Mouse (Mus musculus) layer of hippocampus, adult 18-20 months (tissue): Measurements from ENCODE around the gene Smarce1. TPM values are rescaled to one million over a fixed set of nuclear protein-coding genes. Genes with fewer than 3 reads are reported as not detected.
"Not testable (repeated sequence)": the region's sequence is repeated elsewhere in the genome, so short reads cannot be mapped to it uniquely, and the experiment has no call there.

ENCODE experiments used
- DNase-seq, 2 experiments: peaks; one replicate each; pipeline ENCODE4 v3.0.0; 2022; ENCODE audit warnings: low spot score in 2 of 2
- long read RNA-seq: library from polyadenylated mRNA; stranded (forward); transcript quantifications from one replicate; pipeline ENCODE4 v2.0.0, GENCODE M21; 2021
- total RNA-seq, 2 experiments: library from RNA; stranded (reverse); gene quantifications; 2 replicates each; pipeline ENCODE4 v1.2.3; 2021

Gene Smarce1
- 10 to 100 TPM; 54.5 to 55.7 TPM for total RNA-seq
- long read RNA-seq, transcript Smarce1-201 (11 exons, 2,919 nt): major isoform, 8 of 30 reads
- long read RNA-seq, partial matches to known transcripts: 1 of 30 reads
- long read RNA-seq, other reads (novel, unspliced or antisense): 21 of 30 reads

DNA sequence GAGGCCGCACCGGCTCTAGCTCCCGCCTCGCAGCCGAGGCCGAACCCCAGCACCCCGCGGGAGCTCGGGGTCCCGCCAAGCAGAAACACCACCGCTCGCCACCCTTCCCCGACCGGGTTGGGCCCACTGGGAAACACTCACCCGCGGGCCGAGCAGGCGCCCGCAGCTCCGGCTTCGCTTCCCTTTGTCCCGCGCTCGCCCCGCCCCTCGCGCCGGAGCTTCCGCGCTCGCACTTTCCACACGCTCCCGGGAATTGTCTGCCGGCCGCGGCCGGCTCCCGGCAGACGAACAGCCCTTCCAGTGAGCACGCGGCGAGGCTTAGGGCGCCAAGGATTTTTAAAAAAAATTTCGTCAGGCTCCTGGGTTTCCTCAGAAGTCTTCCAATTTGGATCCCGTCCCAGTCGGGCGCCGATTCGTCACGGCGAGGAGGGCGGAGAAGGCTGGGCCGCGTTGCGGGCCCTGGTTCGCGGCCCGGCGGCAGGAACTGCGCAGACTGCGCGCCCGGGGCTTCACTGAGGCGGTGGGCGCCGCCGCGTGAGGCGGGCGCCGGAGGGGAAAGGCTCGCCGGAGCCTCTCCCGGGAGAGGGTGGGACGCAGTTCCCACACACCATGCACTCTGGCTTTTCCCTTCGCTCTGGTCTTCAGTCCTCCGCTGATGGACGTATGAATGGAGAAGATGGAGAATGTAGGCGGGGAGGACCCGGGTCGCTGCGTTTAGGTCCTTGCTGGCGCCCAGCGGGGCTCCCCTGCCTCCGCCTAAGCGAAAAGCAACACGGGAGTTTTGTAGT lies at the start of gene Smarce1:
Smarce1 (minus strand) TSS at position 757 of the 788 bp plus-strand sequence.
- DNase-seq: peak; percentile 58 to 78

DNA sequence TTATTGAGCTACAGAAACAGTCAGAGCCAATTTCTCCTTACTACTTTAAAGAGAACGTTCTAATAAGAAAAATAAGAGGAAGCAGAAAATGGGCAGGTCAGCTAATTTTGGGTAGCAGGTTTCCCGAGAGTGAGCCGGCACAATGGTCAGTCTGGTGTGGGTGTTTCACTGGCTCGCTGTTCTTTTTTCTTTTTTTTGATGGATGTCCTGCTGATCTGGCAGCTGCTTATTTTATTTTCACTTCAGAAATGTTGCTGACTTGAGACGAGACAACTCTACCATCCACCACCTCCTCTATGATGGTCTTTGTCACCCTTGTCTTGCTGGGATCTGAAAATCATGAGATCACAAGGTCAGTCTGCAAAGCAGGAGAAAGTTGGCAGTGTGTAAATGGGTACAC lies 49.2 kb upstream of the Smarce1 start:
- DNase-seq: no peak

DNA sequence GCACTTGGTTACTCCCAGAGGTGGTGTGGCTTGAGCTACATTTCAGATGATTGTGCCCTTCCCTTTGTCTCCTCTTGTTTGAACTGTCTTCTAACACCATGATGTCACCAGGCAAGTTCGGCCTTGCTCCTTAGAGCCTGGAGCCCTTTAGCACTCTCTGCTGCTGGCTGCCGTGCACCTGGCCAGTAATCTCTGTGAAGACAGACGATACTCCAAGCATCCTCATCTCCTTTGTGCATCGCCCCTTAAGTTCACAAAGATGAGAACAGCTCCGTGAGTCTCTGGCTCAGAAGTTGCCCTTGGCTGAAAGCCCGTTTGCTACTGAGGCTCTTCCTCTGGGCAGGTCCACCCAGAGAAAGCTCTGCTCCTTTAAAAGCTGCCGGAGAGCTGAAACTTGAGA lies 46.0 kb upstream of the Smarce1 start:
- no peak for DNase-seq

DNA sequence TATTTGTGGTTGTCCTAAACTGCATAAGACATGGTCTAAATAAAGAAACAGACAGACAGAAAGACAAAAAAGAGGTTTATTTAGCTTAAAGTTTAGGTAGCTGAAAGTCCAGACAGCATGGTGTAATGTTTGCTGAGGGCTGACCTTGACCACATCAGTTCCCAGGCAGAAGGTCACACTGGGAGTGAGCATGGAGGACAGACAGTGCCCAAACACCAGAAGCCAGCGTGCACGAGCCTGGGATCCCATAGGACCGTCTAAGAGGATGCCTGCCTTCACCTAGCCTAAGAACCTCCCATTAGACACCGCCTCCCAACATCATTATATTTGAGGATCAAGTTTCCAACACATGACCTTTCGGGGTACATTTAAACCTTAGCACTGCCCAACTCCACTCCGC lies 44.8 kb upstream of the Smarce1 start:
- no peak for DNase-seq

DNA sequence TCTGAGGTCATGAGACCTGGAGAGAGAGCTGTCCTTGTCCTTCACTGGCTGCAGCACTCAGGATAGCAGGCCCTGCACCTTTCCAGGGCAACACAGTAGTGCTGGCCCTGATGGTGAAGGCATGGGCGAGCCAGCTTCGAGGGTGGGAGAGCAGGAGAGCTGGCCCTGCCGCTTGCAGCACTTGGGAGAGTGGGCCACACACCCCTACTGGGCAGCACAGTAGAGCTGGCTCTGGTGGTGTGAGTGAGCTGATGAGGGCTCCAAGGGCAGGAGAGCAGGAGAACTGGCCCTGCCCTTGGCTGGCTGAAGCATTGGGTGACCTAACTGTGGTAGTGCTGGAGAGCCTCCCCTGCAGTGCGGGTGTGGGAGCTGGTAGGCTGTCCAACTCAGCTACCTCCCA lies 41.9 kb upstream of the Smarce1 start:
- no peak for DNase-seq

DNA sequence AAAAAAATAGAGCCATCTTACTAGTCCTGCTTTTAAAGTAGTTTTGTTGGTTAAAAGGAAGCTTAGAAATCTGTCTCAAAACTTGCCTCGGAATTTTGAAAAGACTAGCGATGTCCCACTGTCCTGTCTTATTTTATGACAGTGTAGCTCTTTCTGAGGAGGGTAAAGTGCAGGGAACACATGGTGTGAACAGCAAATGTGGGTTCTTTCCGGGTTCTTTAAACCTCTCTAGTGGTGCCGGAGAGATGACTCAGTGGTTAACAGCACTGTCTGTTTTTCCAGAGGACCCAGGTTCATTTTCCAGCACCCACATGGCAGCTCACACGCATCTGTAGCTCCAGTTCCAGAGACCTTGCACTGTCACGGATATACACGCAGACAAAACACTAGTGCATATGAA lies 38.4 kb upstream of the Smarce1 start:
- no peak for DNase-seq

DNA sequence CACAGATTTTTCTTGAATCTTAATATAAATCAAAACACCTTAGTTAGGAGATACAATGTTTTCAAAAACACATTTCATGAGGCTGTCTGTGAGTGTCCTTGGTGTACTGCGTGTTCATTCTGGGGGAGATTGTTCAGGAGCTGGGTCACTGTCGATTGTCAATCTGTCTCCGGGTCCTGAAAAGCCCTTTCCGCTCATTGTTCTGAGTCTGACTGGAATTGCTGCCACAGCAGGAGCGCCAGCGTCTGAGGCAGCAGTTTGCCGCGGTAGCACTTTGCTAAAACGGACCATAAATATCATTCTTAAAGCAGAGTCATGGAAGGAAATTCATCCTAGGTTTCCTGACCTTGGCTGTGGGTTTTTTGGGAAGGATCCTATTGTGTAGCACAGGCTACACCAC lies 35.0 kb upstream of the Smarce1 start:
- no peak for DNase-seq

DNA sequence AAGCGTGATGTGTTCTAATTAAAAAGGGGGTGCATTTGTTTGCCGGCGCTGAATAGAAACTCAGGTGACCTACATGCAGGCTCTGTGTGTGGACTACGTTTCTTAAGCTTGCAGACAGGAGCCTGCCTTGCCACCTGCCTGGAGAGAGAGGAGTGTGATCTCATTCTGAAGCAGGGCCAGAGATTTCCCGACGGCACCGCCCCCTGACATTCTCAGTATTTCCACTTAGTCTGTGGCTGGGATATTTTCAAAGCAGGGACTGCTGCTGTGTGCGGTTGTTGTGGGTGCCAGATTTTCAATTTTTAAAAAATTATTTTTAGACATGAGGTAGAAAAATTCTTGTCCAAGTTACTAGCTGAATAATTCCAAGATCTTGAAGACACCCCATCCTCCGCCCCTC lies 34.4 kb upstream of the Smarce1 start:
- DNase-seq: peak; percentile 24 to 40

DNA sequence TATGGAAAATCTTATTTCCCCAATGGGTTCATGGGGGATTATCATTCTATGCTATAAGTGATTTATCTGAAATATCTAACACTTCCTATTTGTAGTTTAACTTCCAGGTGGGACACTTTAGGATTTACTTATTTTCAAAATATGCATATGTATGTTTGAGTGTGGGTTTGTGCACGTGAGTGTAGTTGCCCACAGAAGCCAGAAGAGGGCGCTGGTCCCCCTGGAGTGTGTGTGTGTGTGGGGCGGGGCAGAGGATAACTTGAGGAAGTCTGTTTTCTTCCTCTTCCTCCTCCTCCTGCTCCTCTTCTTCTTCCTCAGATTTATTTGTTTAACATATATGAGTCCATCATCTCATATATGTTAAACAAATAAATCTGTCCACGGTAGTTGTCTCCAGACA lies 25.4 kb upstream of the Smarce1 start:
- no peak for DNase-seq

DNA sequence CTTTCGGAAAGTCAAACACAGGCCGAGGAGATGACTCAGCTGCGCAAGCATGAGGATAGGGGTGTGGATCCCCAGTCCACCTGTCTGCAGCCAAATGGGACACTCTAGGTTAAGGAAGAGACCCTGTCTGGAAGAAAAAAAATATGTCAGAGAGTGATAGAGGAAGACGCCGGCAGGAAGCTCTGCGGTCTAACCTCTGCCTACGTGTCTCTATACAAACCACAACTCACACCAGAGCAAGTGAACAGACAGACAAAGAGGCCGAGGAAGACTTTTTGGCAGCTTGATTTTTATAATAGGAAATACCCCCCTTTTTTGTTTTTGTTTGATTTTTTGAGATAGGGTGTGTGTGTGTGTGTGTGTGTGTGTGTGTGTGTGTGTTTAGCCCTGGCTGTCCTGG lies 24.5 kb upstream of the Smarce1 start:
- no peak for DNase-seq

DNA sequence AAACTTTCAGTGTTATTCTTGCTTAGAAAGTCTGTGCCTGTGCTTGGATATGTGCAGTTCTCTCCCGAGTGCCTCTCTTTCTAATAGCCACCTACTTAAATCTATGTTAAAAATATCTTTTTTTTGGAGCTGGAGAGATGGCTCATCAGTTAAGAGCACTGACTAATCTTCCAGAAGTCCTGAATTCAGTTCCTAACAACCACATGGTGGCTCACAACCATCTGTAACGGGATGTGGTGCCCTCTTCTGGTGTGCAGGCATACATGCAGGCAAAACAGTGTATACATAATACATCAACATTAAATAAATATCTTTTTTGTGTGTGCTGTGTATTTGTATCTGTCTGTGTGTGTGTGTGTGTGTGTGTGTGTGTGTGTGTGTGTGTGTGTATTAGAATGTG lies 23.1 kb upstream of the Smarce1 start:
- no peak for DNase-seq

DNA sequence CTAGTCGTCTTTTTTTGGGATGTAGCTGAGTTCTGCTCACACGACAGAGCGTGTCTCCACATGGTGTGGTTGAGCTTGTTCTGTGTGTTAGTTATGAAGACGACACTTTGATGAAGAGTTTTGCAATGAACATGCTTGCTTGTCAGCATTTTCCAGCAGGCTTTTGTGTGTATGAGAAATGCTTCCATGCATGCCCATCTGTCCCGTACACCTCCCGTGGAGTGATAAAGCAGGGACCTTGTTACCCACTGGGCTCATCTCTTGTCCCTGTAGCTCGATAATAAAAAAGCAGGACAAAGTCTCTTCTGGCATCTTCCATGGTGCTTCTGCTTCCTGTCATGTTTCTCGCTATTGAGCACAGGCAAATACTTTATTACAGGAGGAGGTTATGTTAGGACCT lies 21.9 kb upstream of the Smarce1 start:
- no peak for DNase-seq

DNA sequence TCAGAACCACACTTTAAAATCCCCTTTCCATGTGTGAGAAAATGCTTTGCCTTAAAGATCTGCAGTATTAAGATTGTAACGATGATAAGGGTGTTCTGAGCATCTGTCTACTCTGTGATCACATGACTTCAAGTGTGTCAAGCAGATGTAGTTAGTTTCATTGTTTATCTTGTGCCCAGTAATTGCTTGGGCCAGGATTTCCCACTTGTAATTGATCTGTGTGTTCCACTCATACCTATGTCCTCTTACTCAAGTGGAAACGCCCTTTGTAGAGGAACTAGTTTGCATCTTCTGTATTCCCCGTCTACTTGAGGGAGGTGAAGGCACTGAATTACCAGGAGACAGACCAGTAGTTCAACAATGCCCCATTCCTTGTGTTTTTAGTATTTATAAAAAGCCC lies 19.8 kb upstream of the Smarce1 start:
- no peak for DNase-seq

DNA sequence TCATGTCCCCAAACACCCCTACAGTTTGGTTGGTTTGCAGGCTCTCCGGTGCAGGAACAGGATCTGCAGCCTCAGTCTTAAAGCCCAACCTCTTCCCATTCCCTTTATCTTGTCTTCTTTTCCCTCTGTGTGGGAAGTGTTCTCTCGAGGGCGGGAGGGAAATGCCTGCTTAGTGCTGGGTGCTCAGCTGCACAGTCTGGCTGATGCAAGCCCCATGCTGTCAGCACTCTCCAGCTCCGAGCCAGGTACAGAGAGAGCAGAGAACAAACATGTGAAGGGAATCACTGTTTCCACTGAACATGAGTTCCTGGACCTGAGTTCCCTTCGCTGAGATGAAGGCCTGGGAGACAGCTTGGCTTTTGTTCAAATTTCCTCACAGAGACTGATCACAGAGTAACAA lies 19.4 kb upstream of the Smarce1 start:
- peak; percentile 22 to 66 for DNase-seq

DNA sequence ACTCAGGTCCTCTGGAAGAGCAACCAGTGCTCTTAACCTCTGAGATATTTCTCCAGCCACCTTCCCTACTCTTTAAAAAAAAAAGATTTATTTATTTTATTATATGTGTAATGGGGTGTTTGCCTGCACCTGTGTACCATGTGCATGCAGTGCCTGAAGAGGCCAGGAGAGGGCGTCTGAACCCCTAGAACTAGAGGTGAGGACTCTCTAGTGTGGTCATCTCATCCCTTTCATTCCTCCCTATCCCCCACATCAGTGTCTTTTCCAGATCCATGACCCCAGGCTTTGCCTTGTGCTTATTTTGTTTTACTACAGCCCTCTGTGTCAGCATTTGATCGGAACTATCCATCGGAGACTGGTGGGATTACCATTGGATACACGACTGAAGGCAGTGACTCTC lies 18.3 kb upstream of the Smarce1 start:
- DNase-seq: no peak

DNA sequence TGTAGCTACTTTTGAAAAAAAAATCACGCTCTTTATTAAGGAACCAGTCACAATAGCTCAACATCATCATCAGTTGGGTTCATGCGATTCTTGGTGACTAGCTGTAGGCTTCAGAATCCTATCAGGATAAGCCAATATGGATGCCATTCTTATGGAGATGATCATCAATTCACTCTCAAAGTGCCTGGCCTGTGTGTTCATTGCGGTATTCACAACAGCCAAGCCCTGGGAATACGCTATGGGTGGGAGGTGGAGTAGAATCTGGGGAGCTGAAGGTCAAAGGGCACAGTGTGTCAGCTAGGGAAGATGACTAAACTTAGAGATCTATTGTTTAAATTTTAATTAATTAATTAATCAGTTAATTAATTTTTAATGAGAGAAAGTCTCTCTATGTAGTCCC lies 17.1 kb upstream of the Smarce1 start:
- DNase-seq: no peak

DNA sequence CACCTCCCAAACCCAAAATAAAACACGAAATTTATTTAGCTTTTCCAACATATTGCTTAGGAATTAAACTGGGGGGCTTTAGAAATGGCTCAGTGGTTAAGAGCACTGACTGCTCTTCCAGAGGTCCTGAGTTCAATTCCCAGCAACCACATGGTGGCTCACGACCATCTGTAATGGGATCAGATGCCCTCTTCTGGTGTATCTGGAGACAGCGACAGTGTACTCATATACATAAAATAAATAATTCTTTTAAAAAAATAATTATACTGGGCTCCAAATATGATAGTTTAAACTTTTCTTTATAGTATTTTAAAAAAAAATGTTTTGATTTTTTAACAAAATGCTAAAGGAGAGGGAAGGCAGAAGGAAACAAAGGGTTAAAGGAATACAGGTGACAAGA lies 13.7 kb upstream of the Smarce1 start:
- not testable (repeated sequence) for DNase-seq

DNA sequence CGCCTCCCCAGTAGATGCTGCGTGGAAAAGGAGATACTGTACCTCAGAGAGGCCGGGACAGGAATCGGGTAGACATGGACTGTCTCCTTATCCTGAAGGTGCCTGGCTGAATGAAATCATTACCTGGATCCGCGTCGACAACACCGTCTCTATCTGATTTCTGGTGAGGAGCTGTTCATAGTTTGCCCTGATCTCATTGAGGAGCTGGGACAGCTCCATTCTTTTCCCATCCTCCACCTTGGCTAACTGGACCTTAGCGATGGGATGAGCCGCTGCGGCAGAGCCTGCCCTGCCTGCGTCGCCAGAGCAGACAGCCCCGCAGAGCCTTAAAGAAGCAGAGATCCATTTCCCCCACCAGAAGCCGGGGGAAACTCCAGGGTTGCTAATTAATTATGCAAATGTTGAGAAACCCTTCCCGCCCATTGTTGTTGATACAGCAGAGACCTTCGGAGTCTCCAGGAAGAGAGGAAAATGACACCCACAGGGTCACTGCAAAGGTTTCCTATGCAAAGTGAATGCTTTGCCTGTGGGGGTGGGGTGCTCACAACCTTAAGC lies 13.1 kb upstream of the Smarce1 start, which contains the start of gene Krt222:
Krt222 (minus strand) TSS at position 266 of the 555 bp plus-strand sequence.
- peak; percentile 19 to 29 for DNase-seq

DNA sequence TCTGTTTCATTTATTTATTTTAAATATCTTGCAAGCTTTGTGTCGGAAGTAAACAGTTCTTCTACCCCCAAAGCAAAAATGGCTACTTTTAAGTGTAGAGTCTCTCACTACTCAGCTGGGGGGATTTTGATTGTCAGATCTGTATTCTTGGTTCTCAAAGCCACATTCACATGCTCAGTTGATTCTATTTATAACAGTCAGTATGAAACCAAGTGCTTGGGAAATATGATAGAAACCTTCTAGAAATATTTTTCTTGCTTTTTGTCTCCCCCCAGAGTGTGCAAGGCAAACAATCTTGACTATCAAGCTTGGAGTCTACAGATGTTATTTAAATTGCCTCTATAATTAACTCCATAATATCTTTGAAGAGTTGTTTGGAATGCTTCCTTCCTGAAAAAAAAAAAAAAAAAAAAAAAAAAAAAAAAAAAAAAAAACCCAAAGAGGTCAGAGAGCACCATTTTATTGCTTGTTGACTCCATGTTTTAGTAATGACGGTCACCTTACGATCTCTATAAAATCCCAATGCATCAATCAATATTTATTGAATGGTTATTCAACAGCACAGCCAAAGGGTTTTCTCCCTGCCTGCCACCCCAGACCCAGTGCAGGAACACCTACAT lies 12.5 kb upstream of the Smarce1 start:
- no peak for DNase-seq

DNA sequence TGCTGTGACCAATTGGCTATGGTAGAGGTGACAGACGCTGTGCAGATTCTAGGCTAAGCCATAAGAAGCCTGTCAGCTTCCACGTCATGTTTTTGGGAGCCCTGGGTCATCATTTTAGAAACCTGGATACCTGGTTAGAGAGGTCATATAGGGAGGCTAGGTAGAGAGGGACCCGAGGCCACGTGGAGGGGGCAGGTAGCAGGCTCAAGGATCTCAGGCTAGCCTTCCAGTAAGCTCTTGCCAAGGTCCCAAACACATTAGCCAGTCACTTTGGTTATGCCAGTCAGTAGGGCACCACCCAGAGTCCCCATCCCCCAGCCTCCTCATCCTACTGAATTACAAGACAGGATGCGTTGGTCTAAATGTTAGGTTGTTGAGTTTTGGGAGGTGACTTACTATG lies 11.2 kb upstream of the Smarce1 start:
- DNase-seq: no peak

DNA sequence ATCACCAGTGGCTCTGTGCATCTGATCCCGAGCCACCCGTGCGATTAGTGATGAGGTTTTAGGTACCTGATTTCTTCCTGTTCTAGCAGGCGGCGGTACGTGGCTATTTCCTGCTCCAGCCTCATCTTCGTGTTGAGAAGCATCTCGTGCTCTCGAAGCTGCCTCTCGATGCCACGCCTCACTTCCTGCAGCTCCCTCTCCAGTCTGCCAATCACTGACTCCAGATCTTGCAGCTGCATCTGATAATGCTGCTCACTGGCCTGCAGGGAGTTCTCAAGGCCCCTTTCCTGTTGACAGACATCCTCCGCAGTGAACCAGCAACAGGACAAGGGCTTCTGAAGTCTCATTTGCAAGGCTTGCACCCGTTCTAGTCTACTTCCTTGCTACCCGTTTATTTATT lies 7.7 kb upstream of the Smarce1 start:
- DNase-seq: no peak

DNA sequence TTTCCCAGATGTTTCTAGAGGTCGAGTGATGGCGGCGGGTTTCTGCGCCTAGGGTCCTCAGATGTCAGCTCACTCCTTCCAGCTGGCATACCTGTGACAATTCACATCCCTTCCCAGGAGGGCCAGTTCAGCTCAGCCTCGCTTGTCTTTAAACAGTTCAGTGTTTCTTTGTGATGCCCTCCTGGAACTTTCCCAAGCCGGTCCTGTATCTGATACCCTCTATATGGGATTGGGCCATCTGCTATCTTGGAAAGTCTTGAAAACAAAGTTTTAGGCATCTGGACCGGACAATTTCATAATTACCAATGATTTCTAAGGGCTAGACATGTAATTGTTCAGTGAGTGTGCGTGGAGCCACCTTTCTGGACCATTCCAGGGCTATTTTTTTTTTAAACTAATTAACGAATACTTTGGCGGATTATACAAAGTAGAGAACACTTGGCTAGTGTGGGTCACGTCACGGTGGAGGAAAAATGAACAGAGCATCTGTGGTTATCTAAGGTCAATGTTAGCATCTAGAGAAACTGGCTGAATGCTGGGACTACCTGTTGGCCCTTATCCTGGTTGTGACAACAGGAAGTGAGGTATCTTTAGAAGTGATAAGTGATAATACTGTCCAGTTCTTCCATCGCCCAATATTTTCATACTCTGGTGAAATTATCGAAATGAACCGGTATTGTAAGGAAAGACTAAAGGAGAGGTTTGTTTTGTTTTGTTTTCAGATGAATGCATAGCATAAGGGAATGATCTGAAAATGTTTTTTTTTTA lies 416 bp upstream of the Smarce1 start:
- no peak for DNase-seq
